ENCODE assay signal across 16 mouse cellular contexts in the genomic region with DNA sequence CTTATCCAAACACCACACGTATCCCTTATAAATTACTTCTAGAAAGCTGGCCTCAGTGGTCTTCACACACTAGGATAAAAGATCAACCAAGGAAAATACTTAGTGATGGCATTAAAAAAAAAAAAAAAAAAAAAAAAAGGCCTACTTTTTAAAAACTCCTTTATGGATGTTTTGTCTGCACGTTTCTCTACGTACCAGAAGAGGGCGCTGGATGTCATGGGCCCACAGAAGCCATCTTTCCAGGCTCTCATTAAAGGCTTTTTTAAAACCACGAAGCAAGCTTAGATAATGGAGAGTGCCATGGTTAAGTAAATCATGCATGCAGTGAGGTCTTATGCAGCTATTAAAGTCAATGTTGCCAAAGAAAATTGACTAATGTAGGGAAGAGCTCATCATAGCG. TPM values are rescaled to one million over a fixed set of nuclear protein-coding genes. Genes with fewer than 3 reads are reported as not detected.
DNase-seq lines count a peak whose midpoint lies in the region; ATAC-seq and TF ChIP-seq lines count a peak whose summit lies in the region.
"Had no signal": no experiment of that assay in that cellular context is flagged by ENCODE, and none has a peak within 500 bp of the region (broad histone marks: within the 10 kb centered on the region; RNA-seq: fewer than 3 reads in every experiment).

No protein-coding gene starts in this region.

- no peak overlapping the region for H3K27ac ChIP-seq in embryonic facial prominence, embryonic 11.5 days (replicated peaks; ENCODE audit: low read depth, low read length)
- no peak overlapping the region for H3K27ac ChIP-seq in embryonic facial prominence, embryonic 10.5 days (replicated peaks)
- H3K27ac ChIP-seq in liver, embryonic 14.5 days, result no peak overlapping the region
- H3K27ac ChIP-seq in liver, embryonic 11.5 days (ENCODE audit: low read depth, low read length), result no peak overlapping the region
- no peak overlapping the region for H3K27ac ChIP-seq in MEL (ENCODE audit: control insufficient read depth, low read depth, low read length)
- H3K27ac ChIP-seq: heart, embryonic 10.5 days; limb, embryonic 15.5 days had no signal

- TF ChIP-seq CTCF in liver, embryonic 14.5 days (IDR thresholded peaks at IDR 0.05; ENCODE audit: low read depth), result peak; percentile 53; the same call in 1 of the 2 replicates
- TF ChIP-seq CTCF in MEL (IDR thresholded peaks at IDR 0.05 in 2 of 3, conservative IDR thresholded peaks at IDR 0.05 in 1 of 3; ENCODE audit: control insufficient read depth in 1 of 3, insufficient read depth in 1 of 3, low read depth in 2 of 3, low read length in 3 of 3, poor library complexity in 1 of 3, severe bottlenecking in 1 of 3), result peak; percentile 67 to 74 (median 72)

- H3K79me2 ChIP-seq in MEL (ENCODE audit: control insufficient read depth, insufficient read depth, low read length, poor library complexity), result no peaks in the 10 kb centered on the region

- TF ChIP-seq RAD21 in MEL (IDR thresholded peaks at IDR 0.05; ENCODE audit: low read depth, low read length), result peak; percentile 47

- WGBS in embryonic facial prominence, embryonic 11.5 days, result 27% methylated on average over 6 of the region's 6 CpGs
- WGBS in embryonic facial prominence, embryonic 10.5 days, result 32% methylated on average over 6 of the region's 6 CpGs
- WGBS in liver, embryonic 14.5 days (ENCODE audit: insufficient replicate concordance), result 26% methylated on average over 6 of the region's 6 CpGs
- 36% methylated on average over 6 of the region's 6 CpGs for WGBS in liver, embryonic 11.5 days

- H3K4me1 ChIP-seq in embryonic facial prominence, embryonic 11.5 days (ENCODE audit: control insufficient read depth, insufficient read depth, low read length), result no peaks in the 10 kb centered on the region; the same call in 1 of the 2 replicates
- H3K4me1 ChIP-seq in embryonic facial prominence, embryonic 10.5 days, result peaks cover 19% of the 10 kb centered on the region
- 0 out of 4 replicates have a peak, but pooled peaks cover 0 to under 1% of the 10 kb centered on the region in 2 experiments for H3K4me1 ChIP-seq in liver, embryonic 14.5 days (replicated peaks; ENCODE audit: control insufficient read depth in 2 of 2, insufficient read depth in 2 of 2, low read length in 1 of 2)
- peaks cover 7% of the 10 kb centered on the region for H3K4me1 ChIP-seq in liver, embryonic 11.5 days (replicated peaks; ENCODE audit: control insufficient read depth, insufficient read depth, low read length)
- peaks cover 0 to 4% of the 10 kb centered on the region in 2 experiments; a peak in 1 of 4 replicates for H3K4me1 ChIP-seq in MEL (ENCODE audit: control insufficient read depth in 1 of 2, insufficient read depth in 2 of 2, low read length in 2 of 2)

- H3K36me3 ChIP-seq in embryonic facial prominence, embryonic 11.5 days (replicated peaks; ENCODE audit: control insufficient read depth, insufficient read depth, low read depth, low read length), result no peaks in the 10 kb centered on the region
- H3K36me3 ChIP-seq in embryonic facial prominence, embryonic 10.5 days (replicated peaks), result no peaks in the 10 kb centered on the region
- H3K36me3 ChIP-seq in liver, embryonic 14.5 days (replicated peaks; ENCODE audit: control insufficient read depth, insufficient read depth, low read depth), result no peaks in the 10 kb centered on the region
- H3K36me3 ChIP-seq in liver, embryonic 11.5 days (ENCODE audit: control insufficient read depth, insufficient read depth, low read length), result no peaks in the 10 kb centered on the region
- H3K36me3 ChIP-seq in MEL (ENCODE audit: control insufficient read depth in 1 of 2, insufficient read depth in 2 of 2, low read length in 2 of 2), result no peaks in the 10 kb centered on the region
- H3K36me3 ChIP-seq: heart, embryonic 10.5 days; limb, embryonic 15.5 days had no signal

- intact Hi-C loops in left cerebral cortex, postnatal 4 days (cut with DNase I), result no loop called here

- no peak overlapping the region for H3K4me3 ChIP-seq in embryonic facial prominence, embryonic 11.5 days (ENCODE audit: low read depth, low read length)
- no peak overlapping the region for H3K4me3 ChIP-seq in embryonic facial prominence, embryonic 10.5 days
- H3K4me3 ChIP-seq in liver, embryonic 14.5 days (ENCODE audit: insufficient read depth in 1 of 2, low read depth in 2 of 2, low read length in 2 of 2), result no peak overlapping the region
- H3K4me3 ChIP-seq in liver, embryonic 11.5 days (ENCODE audit: low read depth, low read length), result no peak overlapping the region
- H3K4me3 ChIP-seq in MEL (ENCODE audit: control insufficient read depth in 1 of 2, insufficient read depth in 1 of 2, low read depth in 2 of 2, low read length in 2 of 2), result no peak overlapping the region
- H3K4me3 ChIP-seq: heart, embryonic 10.5 days; limb, embryonic 15.5 days; myocyte had no signal

- H3K4me2 ChIP-seq in embryonic facial prominence, embryonic 11.5 days (ENCODE audit: low read depth, low read length), result no peak overlapping the region
- H3K4me2 ChIP-seq in liver, embryonic 14.5 days (ENCODE audit: low read depth), result no peak overlapping the region
- H3K4me2 ChIP-seq in liver, embryonic 11.5 days, result no peak overlapping the region
- H3K4me2 ChIP-seq: limb, embryonic 15.5 days had no signal

- no peak for ATAC-seq in embryonic facial prominence, embryonic 11.5 days (replicated peaks; ENCODE audit: insufficient number of reproducible peaks, low FRiP score, low TSS enrichment, low read depth)
- no peak for ATAC-seq in liver, embryonic 14.5 days (ENCODE audit: insufficient read depth)
- no peak for ATAC-seq in liver, embryonic 11.5 days (replicated peaks; ENCODE audit: low FRiP score)
- ATAC-seq: activated CD4-positive, CD25-positive, alpha-beta regulatory T cell, adult 4 months had no signal

- no peak overlapping the region for H3K9ac ChIP-seq in embryonic facial prominence, embryonic 11.5 days (replicated peaks; ENCODE audit: low read length)
- no peak overlapping the region for H3K9ac ChIP-seq in liver, embryonic 14.5 days (replicated peaks)
- no peak overlapping the region for H3K9ac ChIP-seq in liver, embryonic 11.5 days (ENCODE audit: low read depth, low read length)
- H3K9ac ChIP-seq in MEL (ENCODE audit: control insufficient read depth, low read depth, low read length, poor library complexity, severe bottlenecking), result no peak overlapping the region
- H3K9ac ChIP-seq: limb, embryonic 15.5 days had no signal

- TF ChIP-seq EP300 in liver, embryonic 14.5 days (IDR thresholded peaks at IDR 0.05; ENCODE audit: low read depth), result no peak
- no peak for TF ChIP-seq EP300 in MEL (IDR thresholded peaks at IDR 0.05; ENCODE audit: low read depth in 1 of 2, low read length in 2 of 2)

- H3K9me3 ChIP-seq in embryonic facial prominence, embryonic 11.5 days (replicated peaks; ENCODE audit: control insufficient read depth, low read length), result no peaks in the 10 kb centered on the region
- H3K9me3 ChIP-seq in embryonic facial prominence, embryonic 10.5 days, result no peaks in the 10 kb centered on the region
- H3K9me3 ChIP-seq in liver, embryonic 14.5 days (ENCODE audit: control insufficient read depth, low read length), result no peaks in the 10 kb centered on the region
- no peaks in the 10 kb centered on the region for H3K9me3 ChIP-seq in liver, embryonic 11.5 days (ENCODE audit: control insufficient read depth, low read length)
- no peaks in the 10 kb centered on the region for H3K9me3 ChIP-seq in MEL (replicated peaks; ENCODE audit: insufficient read depth, low read length)
- H3K9me3 ChIP-seq: heart, embryonic 10.5 days; limb, embryonic 15.5 days had no signal

- no peaks in the 10 kb centered on the region for H3K27me3 ChIP-seq in embryonic facial prominence, embryonic 11.5 days (ENCODE audit: control insufficient read depth, insufficient read depth, low read length)
- H3K27me3 ChIP-seq in embryonic facial prominence, embryonic 10.5 days (replicated peaks; ENCODE audit: low read depth, poor library complexity, severe bottlenecking), result no peaks in the 10 kb centered on the region
- H3K27me3 ChIP-seq in liver, embryonic 14.5 days (ENCODE audit: control insufficient read depth, insufficient read depth, low read length), result no peaks in the 10 kb centered on the region; the same call in 1 of the 2 replicates
- H3K27me3 ChIP-seq in liver, embryonic 11.5 days (replicated peaks; ENCODE audit: control insufficient read depth, insufficient read depth, low read length), result no peaks in the 10 kb centered on the region
- H3K27me3 ChIP-seq in MEL (ENCODE audit: control insufficient read depth in 1 of 2, insufficient read depth in 2 of 2, low read length in 2 of 2), result no peaks in the 10 kb centered on the region
- H3K27me3 ChIP-seq: limb, embryonic 15.5 days had no signal

- DNase-seq in embryonic facial prominence, embryonic 11.5 days (ENCODE audit: low spot score), result peak; percentile 24
- DNase-seq in embryonic facial prominence, embryonic 10.5 days (ENCODE audit: low spot score), result no peak
- DNase-seq in liver, embryonic 14.5 days (ENCODE audit: low read depth in 3 of 3, low spot score in 3 of 3), result no peak
- no peak for DNase-seq in liver, embryonic 11.5 days (ENCODE audit: low spot score)
- peak; percentile 75 for DNase-seq in MEL (ENCODE audit: low read depth, low spot score)
- DNase-seq in mesoderm, embryonic 11.5 days (ENCODE audit: low read depth, low spot score), result peak; percentile 40
- no peak for DNase-seq in right cerebral cortex, postnatal 14 days
- no peak for DNase-seq in left cerebral cortex, postnatal 4 days
- DNase-seq: B cell, adult 2 months; cerebellum, postnatal 14 days; heart, postnatal 4 days; kidney, postnatal 10 days had no signal

- TF ChIP-seq POLR2A in MEL (IDR thresholded peaks at IDR 0.05; ENCODE audit: control insufficient read depth in 1 of 2, insufficient read depth in 1 of 2, low read depth in 1 of 2, low read length in 2 of 2, poor library complexity in 1 of 2), result no peak

RNA-seq across cellular contexts. Expression of a gene that starts 6.3 kb away (rescaled TPM):
- polyA plus RNA-seq in embryonic facial prominence, embryonic 11.5 days (2014; fragmentation: Nextera tagmentation; extraction: Ambion mirVana), result 118 and 121 TPM in 2 replicates
- polyA plus RNA-seq in embryonic facial prominence, embryonic 10.5 days (2016; fragmentation: Nextera tagmentation; extraction: Ambion mirVana), result 139 and 149 TPM in 2 replicates
- polyA plus RNA-seq in liver, embryonic 14.5 days (2012; rRNA removed), result 23.1 and 24.5 TPM in 2 replicates
- polyA plus RNA-seq in liver, embryonic 14.5 days (2014; fragmentation: Nextera tagmentation; extraction: Ambion mirVana), result 26.8 and 28.5 TPM in 2 replicates
- polyA plus RNA-seq in liver, embryonic 11.5 days (2014; fragmentation: Nextera tagmentation; extraction: Ambion mirVana), result 98.0 and 108 TPM in 2 replicates
- 170 and 192 TPM in 2 replicates for total RNA-seq in MEL (2012; rRNA removed)
- 100 to 1,000 TPM in 1 of 2 experiments, not detected in 1; 167 TPM for polyA plus RNA-seq in MEL (2012; ENCODE audit: insufficient read depth in 1 of 2, insufficient read length in 2 of 2, low read depth in 1 of 2, low replicate concordance in 2 of 2, missing spikeins in 1 of 2)
- total RNA-seq in left cerebral cortex, postnatal 4 days (2021), result 10 to 100 TPM; 93.2 to 99.2 TPM

RNA-seq across cellular contexts. Expression of a gene that starts 30.8 kb away (rescaled TPM):
- 43.4 and 50.2 TPM in 2 replicates for polyA plus RNA-seq in embryonic facial prominence, embryonic 11.5 days (2014; fragmentation: Nextera tagmentation; extraction: Ambion mirVana)
- 58.9 and 60.5 TPM in 2 replicates for polyA plus RNA-seq in embryonic facial prominence, embryonic 10.5 days (2016; fragmentation: Nextera tagmentation; extraction: Ambion mirVana)
- polyA plus RNA-seq in liver, embryonic 14.5 days (2012; rRNA removed), result 16.5 and 24.2 TPM in 2 replicates
- 31.6 and 33.7 TPM in 2 replicates for polyA plus RNA-seq in liver, embryonic 14.5 days (2014; fragmentation: Nextera tagmentation; extraction: Ambion mirVana)
- polyA plus RNA-seq in liver, embryonic 11.5 days (2014; fragmentation: Nextera tagmentation; extraction: Ambion mirVana), result 71.6 and 76.4 TPM in 2 replicates
- total RNA-seq in MEL (2012; rRNA removed), result 39.2 and 47.5 TPM in 2 replicates
- polyA plus RNA-seq in MEL (2012; ENCODE audit: insufficient read depth in 1 of 2, insufficient read length in 2 of 2, low read depth in 1 of 2, low replicate concordance in 2 of 2, missing spikeins in 1 of 2), result 10 to 100 TPM in 1 of 2 experiments, not detected in 1; 73.4 TPM
- total RNA-seq in left cerebral cortex, postnatal 4 days (2021), result 1 to 10 TPM; 8.1 to 9.1 TPM

RNA-seq across cellular contexts. Expression of a gene that starts 47.7 kb away (rescaled TPM):
- polyA plus RNA-seq in embryonic facial prominence, embryonic 11.5 days (2014; fragmentation: Nextera tagmentation; extraction: Ambion mirVana), result 6.5 and 8.0 TPM in 2 replicates
- polyA plus RNA-seq in embryonic facial prominence, embryonic 10.5 days (2016; fragmentation: Nextera tagmentation; extraction: Ambion mirVana), result 9.1 and 9.9 TPM in 2 replicates
- 0.09 and 0.12 TPM in 2 replicates for polyA plus RNA-seq in liver, embryonic 14.5 days (2012; rRNA removed)
- 0.05 TPM in 1 of 2 replicates, not detected in the other for polyA plus RNA-seq in liver, embryonic 14.5 days (2014; fragmentation: Nextera tagmentation; extraction: Ambion mirVana)
- polyA plus RNA-seq in liver, embryonic 11.5 days (2014; fragmentation: Nextera tagmentation; extraction: Ambion mirVana), result 0.29 and 0.78 TPM in 2 replicates
- total RNA-seq in MEL (2012; rRNA removed), result 28.6 and 38.8 TPM in 2 replicates
- polyA plus RNA-seq in MEL (2012; ENCODE audit: insufficient read depth in 1 of 2, insufficient read length in 2 of 2, low read depth in 1 of 2, low replicate concordance in 2 of 2, missing spikeins in 1 of 2), result 1 to 10 TPM in 1 of 2 experiments, not detected in 1; 4.8 TPM
- total RNA-seq in left cerebral cortex, postnatal 4 days (2021), result 10 to 100 TPM; 15.0 to 17.2 TPM

RNA-seq across cellular contexts. Expression of a gene that starts 53.8 kb away (rescaled TPM):
- 28.4 and 31.5 TPM in 2 replicates for polyA plus RNA-seq in embryonic facial prominence, embryonic 11.5 days (2014; fragmentation: Nextera tagmentation; extraction: Ambion mirVana)
- polyA plus RNA-seq in embryonic facial prominence, embryonic 10.5 days (2016; fragmentation: Nextera tagmentation; extraction: Ambion mirVana), result 79.7 and 95.4 TPM in 2 replicates
- polyA plus RNA-seq in liver, embryonic 14.5 days (2012; rRNA removed), result 3.7 TPM in 2 replicates
- 1.0 and 1.8 TPM in 2 replicates for polyA plus RNA-seq in liver, embryonic 14.5 days (2014; fragmentation: Nextera tagmentation; extraction: Ambion mirVana)
- 15.0 and 17.8 TPM in 2 replicates for polyA plus RNA-seq in liver, embryonic 11.5 days (2014; fragmentation: Nextera tagmentation; extraction: Ambion mirVana)
- 0.07 and 0.08 TPM in 2 replicates for total RNA-seq in MEL (2012; rRNA removed)
- under 1 TPM in 1 of 2 experiments, not detected in 1; 0.08 TPM for polyA plus RNA-seq in MEL (2012; ENCODE audit: insufficient read depth in 1 of 2, insufficient read length in 2 of 2, low read depth in 1 of 2, low replicate concordance in 2 of 2, missing spikeins in 1 of 2)
- total RNA-seq in left cerebral cortex, postnatal 4 days (2021), result 1 to 10 TPM; 4.2 TPM

RNA-seq across cellular contexts. Expression of a gene that starts 59.7 kb away (rescaled TPM):
- 13.9 and 16.2 TPM in 2 replicates for polyA plus RNA-seq in embryonic facial prominence, embryonic 11.5 days (2014; fragmentation: Nextera tagmentation; extraction: Ambion mirVana)
- 23.2 and 23.4 TPM in 2 replicates for polyA plus RNA-seq in embryonic facial prominence, embryonic 10.5 days (2016; fragmentation: Nextera tagmentation; extraction: Ambion mirVana)
- polyA plus RNA-seq in liver, embryonic 14.5 days (2012; rRNA removed), result 12.8 and 12.9 TPM in 2 replicates
- 11.1 and 17.2 TPM in 2 replicates for polyA plus RNA-seq in liver, embryonic 14.5 days (2014; fragmentation: Nextera tagmentation; extraction: Ambion mirVana)
- 38.6 and 41.3 TPM in 2 replicates for polyA plus RNA-seq in liver, embryonic 11.5 days (2014; fragmentation: Nextera tagmentation; extraction: Ambion mirVana)
- 53.6 and 55.4 TPM in 2 replicates for total RNA-seq in MEL (2012; rRNA removed)
- polyA plus RNA-seq in MEL (2012; ENCODE audit: insufficient read depth in 1 of 2, insufficient read length in 2 of 2, low read depth in 1 of 2, low replicate concordance in 2 of 2, missing spikeins in 1 of 2), result 100 to 1,000 TPM in 1 of 2 experiments, not detected in 1; 110 TPM
- 10 to 100 TPM; 39.6 to 39.8 TPM for total RNA-seq in left cerebral cortex, postnatal 4 days (2021)

Comparison
In these comparisons a context has a peak if more than half of its experiments do, and no peak if none do; other contexts are left out.
1. DNase-seq: peak in embryonic facial prominence, embryonic 11.5 days (single experiment), MEL (single experiment) and mesoderm, embryonic 11.5 days (single experiment); none in embryonic facial prominence, embryonic 10.5 days (single experiment), liver, embryonic 14.5 days (0 of 3), liver, embryonic 11.5 days (single experiment), right cerebral cortex, postnatal 14 days (single experiment) and left cerebral cortex, postnatal 4 days (single experiment).